Mouse (Mus musculus) thymus, postnatal 4 days (tissue): ENCODE results near the gene Espn.

Source experiments
- DNase-seq: peaks from one replicate; pipeline ENCODE4 v3.0.0; 2021

Espn gene

DNA sequence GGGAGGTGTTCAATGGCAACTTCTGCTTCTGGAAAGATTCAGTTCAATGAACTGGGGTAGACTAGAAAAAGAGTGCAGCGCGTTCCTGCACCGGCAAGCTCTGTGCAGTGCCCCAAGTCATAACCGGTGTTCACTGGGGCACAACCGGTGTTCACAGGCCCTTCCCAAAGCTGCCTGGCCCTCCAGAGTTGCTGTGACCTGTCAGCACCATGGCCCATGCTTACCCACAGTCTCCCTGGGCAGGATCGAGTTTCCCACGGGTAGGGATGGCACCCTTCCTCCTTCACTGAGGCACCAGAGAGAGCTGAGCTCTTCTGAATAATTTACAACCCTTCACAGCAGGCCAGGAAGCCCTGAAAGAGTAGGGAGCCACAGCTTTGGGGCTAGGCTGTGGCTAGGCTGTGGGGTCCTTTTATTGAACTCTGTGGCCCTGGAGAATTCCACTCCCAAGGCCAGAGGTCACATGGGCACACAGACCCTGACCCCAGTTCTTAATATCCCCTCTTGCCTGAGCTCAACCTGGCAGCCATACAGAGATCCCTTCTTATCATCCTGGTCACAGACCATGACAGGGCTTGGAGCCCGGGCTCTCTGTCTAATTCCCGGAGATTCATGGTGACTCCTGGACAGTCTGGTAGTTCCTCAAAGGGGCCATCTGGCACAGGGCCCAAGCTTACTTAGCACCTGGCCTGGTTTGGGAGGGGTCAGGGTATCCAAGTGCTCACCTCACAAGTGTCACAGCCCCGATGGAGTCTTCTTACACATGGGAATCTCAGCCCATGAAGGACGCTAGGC, 5.9 kb downstream of the Espn start:
- no peak for DNase-seq

DNA sequence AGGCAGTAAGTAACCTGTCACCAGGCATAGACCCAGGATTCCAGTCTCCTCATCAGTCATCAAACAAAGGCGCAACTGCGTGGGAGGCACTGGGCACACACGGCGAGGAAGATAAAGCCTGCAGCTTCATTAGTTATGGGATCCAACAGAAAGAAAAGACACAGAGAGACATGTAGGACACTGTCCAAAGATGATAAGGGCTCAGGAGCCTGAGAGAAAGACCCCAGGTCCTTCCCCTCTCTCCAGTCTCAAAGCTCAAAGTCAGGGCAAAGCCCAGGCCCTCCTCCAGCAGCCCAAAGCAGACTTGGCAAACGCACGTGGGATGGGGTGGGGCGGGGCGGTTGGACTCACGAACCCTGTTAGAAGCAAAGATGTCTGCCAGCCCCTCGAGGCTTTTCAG, 6.7 kb downstream of the Espn start:
- no peak for DNase-seq

- DNase-seq, result no peak
Measured at GRCm38 (mm10) chr4:152143632-152144031, 8.5 kb downstream of the Espn start.

GRCm38 (mm10) chr4:152141521-152142135, 10.5 kb downstream of the Espn start:
- no peak for DNase-seq

- DNase-seq, result peak; percentile 73
Measured at GRCm38 (mm10) chr4:152140441-152140840, 11.7 kb downstream of the Espn start.

GRCm38 (mm10) chr4:152138497-152139260, 13.5 kb downstream of the Espn start:
- peak; percentile 89 for DNase-seq

DNA sequence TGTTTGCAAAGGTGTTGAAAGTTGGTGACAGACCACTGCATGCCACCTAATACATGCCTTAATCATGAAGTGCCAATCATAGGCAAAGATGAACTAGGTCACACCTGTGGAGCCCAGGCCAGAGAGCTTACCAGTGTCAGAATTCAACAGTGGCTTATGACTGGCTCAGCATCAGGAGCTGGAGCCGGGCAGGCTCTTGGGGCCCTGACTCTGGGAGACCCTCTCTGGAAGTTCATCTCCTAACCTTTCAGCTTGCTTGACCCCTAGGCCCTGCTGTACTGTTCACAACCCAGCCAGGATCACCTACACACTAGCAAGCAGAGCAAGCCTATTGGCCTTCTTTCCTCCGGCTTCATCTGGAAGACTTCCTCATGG, 15.3 kb downstream of the Espn start:
- no peak for DNase-seq

DNA sequence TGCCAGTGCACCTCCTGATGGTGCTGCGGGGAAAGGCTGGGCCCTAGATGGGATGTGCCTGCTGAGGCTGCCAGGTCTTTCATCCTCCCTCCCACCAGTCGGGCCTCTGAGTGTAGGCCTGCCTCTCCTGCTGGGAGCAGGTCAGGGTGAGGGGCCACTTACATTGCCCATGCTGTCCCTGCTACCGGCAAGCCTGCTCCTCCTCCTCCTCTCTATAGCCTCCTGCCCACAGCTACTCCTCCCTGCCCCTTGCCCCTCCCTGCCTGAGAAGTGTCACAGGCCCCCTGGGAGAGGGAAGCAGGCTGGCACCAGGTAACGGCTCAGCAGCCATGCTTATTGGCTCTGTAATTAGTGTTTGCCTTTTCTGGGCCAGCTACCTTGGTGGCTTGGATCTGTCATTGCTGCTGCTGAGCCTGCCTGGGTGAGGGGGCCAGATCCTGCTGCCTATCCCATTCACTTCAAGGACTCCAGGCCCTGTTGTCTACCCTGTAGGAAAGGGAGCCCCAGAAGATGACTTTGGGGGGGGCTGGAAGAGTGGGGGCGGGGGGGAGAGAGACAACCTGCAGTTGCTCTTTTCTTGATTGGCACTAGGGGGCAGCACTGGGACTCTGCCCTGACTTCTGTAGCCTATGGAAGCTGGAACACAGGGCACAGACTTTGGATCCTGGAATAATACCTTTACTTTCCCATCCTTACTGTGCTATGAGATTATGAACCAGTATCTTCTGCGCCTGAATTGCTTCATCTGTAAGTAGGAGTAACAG, 15.9 kb downstream of the Espn start:
- peak; percentile 62 for DNase-seq

- DNase-seq, result no peak
Measured at GRCm38 (mm10) chr4:152135363-152135762, 16.8 kb downstream of the Espn start.

GRCm38 (mm10) chr4:152134507-152134906, 17.7 kb downstream of the Espn start:
- peak; percentile 86 for DNase-seq

- DNase-seq, result no peak
Measured at GRCm38 (mm10) chr4:152133213-152133612, 19.0 kb downstream of the Espn start.

- peak; percentile 25 for DNase-seq
Measured at GRCm38 (mm10) chr4:152132772-152133169, 19.4 kb downstream of the Espn start.

DNA sequence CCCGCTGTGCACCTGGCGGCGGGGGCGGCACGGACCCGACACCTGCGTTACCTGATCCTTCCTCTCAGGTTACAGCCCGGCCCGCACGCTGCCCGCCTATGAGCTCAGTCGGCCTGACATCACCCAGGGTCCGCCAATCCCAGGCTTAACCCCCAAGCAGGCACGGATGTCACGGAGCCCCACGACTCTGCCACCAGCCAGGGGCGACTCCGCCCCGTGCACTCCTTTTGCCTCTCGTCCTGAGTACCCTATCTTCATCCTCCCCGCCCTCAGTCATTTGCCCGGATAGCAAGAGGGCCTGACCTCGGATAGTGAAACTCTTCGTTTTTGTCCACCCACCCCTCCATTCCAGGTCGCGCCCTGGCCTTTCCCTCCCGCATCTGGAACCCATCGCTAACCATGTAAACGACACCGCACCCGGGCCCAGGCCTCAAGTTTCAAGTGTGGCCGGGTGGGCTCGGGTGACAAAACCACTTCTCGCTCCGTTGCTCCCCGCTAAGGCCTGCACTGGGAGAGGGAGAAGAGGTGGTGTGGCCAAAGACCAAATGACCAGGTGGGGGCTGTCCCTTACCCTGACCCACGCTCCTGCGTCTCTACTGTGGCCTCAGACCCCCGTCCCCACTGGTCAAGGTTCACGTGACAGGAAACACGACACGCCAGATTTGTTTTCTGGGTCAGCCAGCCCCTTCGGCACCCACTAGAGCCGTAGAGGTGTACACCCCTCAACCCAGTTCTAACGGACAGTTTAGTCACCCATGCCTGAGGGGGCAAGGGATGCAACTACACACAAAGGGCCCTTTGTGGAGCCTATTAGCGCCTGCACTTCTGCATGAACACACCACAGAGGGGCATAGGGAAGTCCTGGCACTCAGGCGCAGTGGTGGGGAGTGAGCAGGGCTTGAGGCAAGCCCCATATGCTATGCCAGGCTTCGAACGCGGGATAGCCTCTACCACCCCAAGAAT, 20.1 kb downstream of the Espn start:
- DNase-seq, result peak; percentile 45

GRCm38 (mm10) chr4:152130771-152131653, 21.2 kb downstream of the Espn start:
- DNase-seq, result peak; percentile 78

DNA sequence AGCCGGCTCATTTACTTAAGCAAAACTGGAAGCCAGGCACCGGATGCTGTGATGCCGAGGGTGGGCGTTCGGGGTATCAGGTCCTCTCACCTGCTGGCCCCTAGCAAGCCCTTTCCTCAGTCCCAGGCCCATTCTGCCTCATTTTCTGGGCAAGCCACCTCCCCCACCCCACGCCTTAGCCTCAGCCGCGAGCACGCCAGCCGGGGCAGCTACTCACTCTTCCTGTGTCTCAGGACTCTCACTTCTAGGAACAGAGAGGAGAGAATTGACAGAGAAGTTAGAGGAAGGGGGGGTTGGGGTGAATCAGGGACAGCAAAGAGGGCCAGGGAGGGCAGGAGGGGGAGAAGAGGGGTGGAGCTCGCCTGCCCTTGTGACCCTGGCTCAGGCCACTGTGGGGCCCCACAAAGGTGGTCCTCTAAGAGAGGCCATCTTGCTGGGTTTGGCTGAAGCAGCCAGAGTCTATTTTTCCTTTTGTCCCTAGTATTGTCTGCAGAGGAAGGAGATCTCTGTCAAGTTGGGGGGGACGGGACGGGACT, 22.7 kb downstream of the Espn start:
- no peak for DNase-seq

DNA sequence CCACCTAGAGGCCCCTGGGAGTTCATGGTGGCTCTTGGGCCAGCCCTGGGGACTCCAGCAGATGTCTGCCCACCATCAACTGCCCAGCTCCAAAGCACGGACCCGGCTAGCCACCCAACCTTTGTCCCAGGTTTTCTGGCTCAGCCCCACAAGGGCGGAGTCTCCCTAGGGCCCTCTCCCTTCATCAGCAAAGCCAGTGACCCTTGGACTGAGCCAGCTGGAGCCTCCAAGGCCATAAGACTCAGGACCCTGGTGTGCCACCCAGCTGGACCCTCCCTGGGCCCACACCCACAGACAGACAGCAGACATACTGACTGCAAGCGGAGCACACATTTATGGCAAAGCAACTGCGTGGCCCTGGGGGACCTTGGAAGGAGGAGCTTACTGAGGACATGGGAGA, 23.4 kb downstream of the Espn start:
- DNase-seq, result no peak

GRCm38 (mm10) chr4:152127884-152128283, 24.3 kb downstream of the Espn start:
- no peak for DNase-seq

DNA sequence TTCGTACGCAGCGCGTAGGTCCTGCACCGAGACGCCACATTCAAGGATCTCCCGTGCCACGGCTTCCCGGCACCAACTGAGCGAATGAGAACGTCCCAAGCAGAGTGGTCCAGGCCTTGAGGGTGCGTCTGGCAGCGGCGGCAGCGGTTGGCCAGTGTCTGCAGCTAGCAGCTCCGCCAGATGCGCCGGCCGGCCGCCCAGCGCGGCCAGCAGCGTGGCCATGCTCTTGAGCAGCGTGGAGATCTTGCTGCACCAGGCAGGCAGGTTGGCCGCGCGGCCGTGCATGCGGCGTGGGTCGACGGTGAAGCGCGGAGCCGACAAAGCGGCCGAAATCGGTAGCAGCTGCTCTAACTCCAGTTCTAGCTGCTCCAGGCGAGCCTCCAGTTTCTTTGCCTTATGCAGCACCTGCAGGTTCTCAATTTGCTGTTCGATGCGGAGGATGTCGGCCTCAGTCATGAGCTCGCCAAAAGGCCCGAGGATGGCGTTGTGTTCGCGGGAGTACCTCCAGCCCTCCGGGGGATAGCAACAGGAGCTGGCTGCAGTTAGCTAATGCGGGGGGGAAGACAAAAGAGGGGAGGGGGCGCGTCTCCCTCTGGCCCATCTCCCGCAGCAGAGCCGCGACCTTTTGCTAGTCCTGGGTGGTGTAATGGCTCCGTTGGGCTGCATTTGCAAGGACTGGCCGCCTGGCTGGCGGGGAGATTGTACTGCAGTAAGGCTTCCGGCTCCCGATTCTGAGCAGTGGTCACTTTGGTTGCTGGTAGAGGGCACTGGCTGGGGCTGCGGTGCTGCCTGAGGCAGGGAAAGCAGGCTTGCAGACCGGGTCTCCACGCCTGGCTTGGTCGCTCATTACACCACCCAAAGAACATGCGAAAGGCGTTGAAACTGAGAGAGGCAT, 25.9 kb downstream of the Espn start:
- DNase-seq, result peak; percentile 49
